Mouse (Mus musculus): ENCODE results near the gene Ddx58. TPM values are rescaled to one million over a fixed set of nuclear protein-coding genes. Genes with fewer than 3 reads are reported as not detected.

Gene Ddx58
- polyA plus RNA-seq, 1 experiment from 2014 or later: 18.0 TPM

- no peak for ATAC-seq
- TF ChIP-seq CTCF (IDR thresholded peaks at IDR 0.05; ENCODE audit: low read depth): no peak
- H3K27me3 ChIP-seq (replicated peaks; ENCODE audit: control insufficient read depth, insufficient read depth, low read length): no peaks in the 10 kb centered on the region
- H3K4me3 ChIP-seq (ENCODE audit: low read depth, low read length): no peak overlapping the region
- H3K27ac ChIP-seq (ENCODE audit: low read depth, low read length): no peak overlapping the region
- H3K4me2 ChIP-seq (replicated peaks; ENCODE audit: low read depth): no peak overlapping the region
- H3K36me3 ChIP-seq (ENCODE audit: control insufficient read depth, insufficient read depth): peaks cover 46% of the 10 kb centered on the region
- WGBS: 85% methylated on average over 11 of the region's 11 CpGs
- no peak overlapping the region for H3K9ac ChIP-seq (ENCODE audit: low read depth, low read length)
- no peaks in the 10 kb centered on the region for H3K9me3 ChIP-seq (ENCODE audit: control insufficient read depth)
- H3K4me1 ChIP-seq (replicated peaks; ENCODE audit: control insufficient read depth, insufficient read depth, low read length): no peaks in the 10 kb centered on the region
Observed at GRCm38 (mm10) chr4:40227131-40227530, 12.5 kb downstream of the Ddx58 start.

DNA sequence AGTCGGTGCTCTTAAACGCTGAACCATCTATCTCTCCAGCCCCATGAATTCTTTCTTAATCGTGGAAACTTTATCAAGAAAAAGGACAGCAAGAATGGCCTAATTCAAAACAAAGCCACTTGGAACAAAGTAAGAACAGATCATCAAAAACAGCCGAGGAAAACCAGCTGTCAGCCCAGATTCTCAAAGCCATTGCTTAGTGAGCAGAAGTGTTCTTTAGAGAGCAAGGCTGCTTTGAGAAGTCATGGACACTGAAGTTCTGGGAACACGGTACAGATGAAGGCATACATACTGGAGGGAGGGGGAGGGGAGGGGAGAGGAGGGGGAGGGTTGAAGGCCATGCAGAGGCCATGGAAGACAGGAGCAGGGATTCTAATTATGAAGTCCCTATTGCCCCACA, 13.5 kb downstream of the Ddx58 start:
- H3K9ac ChIP-seq (ENCODE audit: low read depth, low read length): no peak overlapping the region
- 69% methylated on average over 5 of the region's 5 CpGs for WGBS
- H3K36me3 ChIP-seq (ENCODE audit: control insufficient read depth, insufficient read depth): peaks cover 52% of the 10 kb centered on the region
- no peaks in the 10 kb centered on the region for H3K4me1 ChIP-seq (replicated peaks; ENCODE audit: control insufficient read depth, insufficient read depth, low read length)
- no peaks in the 10 kb centered on the region for H3K9me3 ChIP-seq (ENCODE audit: control insufficient read depth)
- no peak overlapping the region for H3K4me3 ChIP-seq (ENCODE audit: low read depth, low read length)
- no peak overlapping the region for H3K4me2 ChIP-seq (replicated peaks; ENCODE audit: low read depth)
- H3K27me3 ChIP-seq (replicated peaks; ENCODE audit: control insufficient read depth, insufficient read depth, low read length): no peaks in the 10 kb centered on the region
- ATAC-seq: no peak
- no peak for TF ChIP-seq CTCF (IDR thresholded peaks at IDR 0.05; ENCODE audit: low read depth)
- H3K27ac ChIP-seq (ENCODE audit: low read depth, low read length): no peak overlapping the region

DNA sequence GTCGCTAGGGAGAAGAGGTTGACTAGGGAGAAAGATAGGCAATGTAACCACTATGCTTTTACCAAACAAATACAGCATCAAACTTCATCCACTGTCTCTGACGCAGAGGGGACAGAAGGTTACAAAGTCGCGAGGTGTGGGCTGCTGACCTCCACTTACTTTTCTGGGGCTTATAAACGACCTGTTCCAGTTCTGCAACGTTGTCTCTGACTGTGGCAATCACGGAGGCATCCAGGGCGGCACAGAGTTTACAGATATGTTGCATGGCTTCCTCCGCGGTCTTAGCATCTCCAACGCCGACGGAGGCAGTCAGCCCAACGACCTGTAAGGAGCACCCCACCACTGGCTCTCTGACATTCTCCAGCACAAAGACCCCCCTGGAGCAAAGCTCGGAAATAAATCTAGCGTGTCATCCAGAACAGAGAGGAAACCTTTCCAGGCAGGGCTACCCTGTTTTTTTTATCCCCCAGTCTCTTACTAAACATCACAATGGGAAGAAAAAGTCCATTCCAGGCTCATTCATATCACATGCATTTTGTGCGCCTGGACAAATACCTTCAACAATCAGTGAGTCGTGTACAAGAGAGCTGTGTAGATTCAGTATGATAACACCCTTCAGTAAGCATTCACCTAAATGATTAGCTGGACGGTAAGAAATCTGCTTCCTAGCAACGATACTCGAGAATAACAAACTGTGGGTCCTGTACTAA, 17.6 kb downstream of the Ddx58 start:
- WGBS: 53% methylated on average over 21 of the region's 21 CpGs
- Histone ChIP-seq H3K36me3 (ENCODE audit: control insufficient read depth, insufficient read depth) (peaks cover 61% of the 10 kb centered on the region), H3K4me1 (replicated peaks; ENCODE audit: control insufficient read depth, insufficient read depth, low read length) (no peaks in the 10 kb centered on the region), H3K27me3 (replicated peaks; ENCODE audit: control insufficient read depth, insufficient read depth, low read length) (no peaks in the 10 kb centered on the region), H3K9me3 (ENCODE audit: control insufficient read depth) (no peaks in the 10 kb centered on the region), H3K27ac (ENCODE audit: low read depth, low read length) (no peak overlapping the region), H3K4me2 (replicated peaks; ENCODE audit: low read depth) (no peak overlapping the region), H3K9ac (ENCODE audit: low read depth, low read length) (no peak overlapping the region), H3K4me3 (ENCODE audit: low read depth, low read length) (no peak overlapping the region)
- no peak for TF ChIP-seq CTCF (IDR thresholded peaks at IDR 0.05; ENCODE audit: low read depth)
- ATAC-seq: no peak

- Histone ChIP-seq H3K9ac (ENCODE audit: low read depth, low read length) (no peak overlapping the region), H3K4me2 (replicated peaks; ENCODE audit: low read depth) (no peak overlapping the region), H3K27me3 (replicated peaks; ENCODE audit: control insufficient read depth, insufficient read depth, low read length) (no peaks in the 10 kb centered on the region), H3K4me1 (replicated peaks; ENCODE audit: control insufficient read depth, insufficient read depth, low read length) (no peaks in the 10 kb centered on the region), H3K9me3 (ENCODE audit: control insufficient read depth) (no peaks in the 10 kb centered on the region), H3K27ac (ENCODE audit: low read depth, low read length) (no peak overlapping the region), H3K4me3 (ENCODE audit: low read depth, low read length) (no peak overlapping the region), H3K36me3 (ENCODE audit: control insufficient read depth, insufficient read depth) (peaks cover 62% of the 10 kb centered on the region)
- ATAC-seq: peak; percentile 51; the same call in 1 of the 2 replicates
- TF ChIP-seq CTCF (IDR thresholded peaks at IDR 0.05; ENCODE audit: low read depth): no peak
- 24% methylated on average over 14 of the region's 14 CpGs for WGBS
Observed at GRCm38 (mm10) chr4:40221004-40221760, 18.4 kb downstream of the Ddx58 start.

GRCm38 (mm10) chr4:40220437-40220836, 19.2 kb downstream of the Ddx58 start:
- H3K27ac ChIP-seq (ENCODE audit: low read depth, low read length): no peak overlapping the region
- H3K27me3 ChIP-seq (replicated peaks; ENCODE audit: control insufficient read depth, insufficient read depth, low read length): no peaks in the 10 kb centered on the region
- no peak overlapping the region for H3K4me3 ChIP-seq (ENCODE audit: low read depth, low read length)
- H3K36me3 ChIP-seq (ENCODE audit: control insufficient read depth, insufficient read depth): peaks cover 55% of the 10 kb centered on the region
- no peaks in the 10 kb centered on the region for H3K4me1 ChIP-seq (replicated peaks; ENCODE audit: control insufficient read depth, insufficient read depth, low read length)
- H3K4me2 ChIP-seq (replicated peaks; ENCODE audit: low read depth): no peak overlapping the region
- TF ChIP-seq CTCF (IDR thresholded peaks at IDR 0.05; ENCODE audit: low read depth): no peak
- WGBS: 40% methylated on average over 12 of the region's 12 CpGs
- H3K9me3 ChIP-seq (ENCODE audit: control insufficient read depth): no peaks in the 10 kb centered on the region
- H3K9ac ChIP-seq (ENCODE audit: low read depth, low read length): no peak overlapping the region
- no peak for ATAC-seq

DNA sequence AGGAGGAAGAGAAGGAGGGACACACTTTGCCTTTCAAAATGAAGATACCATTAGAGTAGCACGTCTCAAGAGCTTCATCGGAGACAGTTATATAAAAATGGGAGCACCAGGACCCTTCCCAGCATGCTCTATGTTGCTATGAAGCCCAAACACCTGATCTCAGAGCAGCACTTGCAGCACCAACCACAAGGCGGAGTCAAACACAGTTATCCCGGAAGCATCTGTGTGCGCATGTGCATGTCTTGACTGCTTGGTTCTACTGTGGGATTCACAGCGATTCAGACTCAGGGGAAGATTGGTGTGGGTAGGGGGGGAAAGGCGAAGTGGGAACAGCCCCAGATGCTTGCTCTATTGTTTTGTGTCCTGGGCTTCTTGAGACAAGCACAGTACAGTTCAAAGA, 21.2 kb downstream of the Ddx58 start:
- H3K9ac ChIP-seq (ENCODE audit: low read depth, low read length): no peak overlapping the region
- H3K4me2 ChIP-seq (replicated peaks; ENCODE audit: low read depth): no peak overlapping the region
- no peak overlapping the region for H3K27ac ChIP-seq (ENCODE audit: low read depth, low read length)
- 73% methylated on average over 7 of the region's 7 CpGs for WGBS
- H3K4me3 ChIP-seq (ENCODE audit: low read depth, low read length): no peak overlapping the region
- no peaks in the 10 kb centered on the region for H3K9me3 ChIP-seq (ENCODE audit: control insufficient read depth)
- no peak for ATAC-seq
- H3K27me3 ChIP-seq (replicated peaks; ENCODE audit: control insufficient read depth, insufficient read depth, low read length): no peaks in the 10 kb centered on the region
- H3K36me3 ChIP-seq (ENCODE audit: control insufficient read depth, insufficient read depth): peaks cover 49% of the 10 kb centered on the region
- no peaks in the 10 kb centered on the region for H3K4me1 ChIP-seq (replicated peaks; ENCODE audit: control insufficient read depth, insufficient read depth, low read length)
- TF ChIP-seq CTCF (IDR thresholded peaks at IDR 0.05; ENCODE audit: low read depth): peak; percentile 76

Data from intestine, postnatal 0 days (tissue).